Mouse (Mus musculus) T-helper 2 cell (primary cell): Measurements from ENCODE around the gene Epb41.

Source experiments
- in situ Hi-C: fragments of 300-600 bp; cut with MboI, MseI; formaldehyde crosslinking; loops from one replicate; pipeline ENCODE4 v1.15.1; 2025; ENCODE audit warnings: high pct_unique_total_duplicates

Gene Epb41

DNA sequence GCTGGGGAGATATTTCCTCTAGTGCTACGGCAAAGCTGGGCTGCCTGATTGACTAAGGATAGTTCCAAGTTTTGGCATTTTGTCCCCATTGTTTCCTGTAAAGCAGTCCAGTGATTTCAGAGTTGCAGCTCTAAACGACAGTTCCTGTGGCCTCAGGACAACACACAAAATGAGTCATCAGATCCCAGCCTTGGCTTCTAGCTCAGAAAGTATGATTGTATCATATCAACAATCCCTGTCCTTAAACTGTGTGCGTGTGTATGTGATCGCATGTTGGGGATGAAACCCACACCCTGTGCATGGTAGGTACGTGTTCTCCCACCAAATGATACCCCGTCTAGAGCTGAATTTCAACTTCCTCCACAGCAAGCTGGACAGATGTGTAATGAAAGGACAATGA lies 146.0 kb downstream of the Epb41 start:
- in situ Hi-C loops: no loop called here

DNA sequence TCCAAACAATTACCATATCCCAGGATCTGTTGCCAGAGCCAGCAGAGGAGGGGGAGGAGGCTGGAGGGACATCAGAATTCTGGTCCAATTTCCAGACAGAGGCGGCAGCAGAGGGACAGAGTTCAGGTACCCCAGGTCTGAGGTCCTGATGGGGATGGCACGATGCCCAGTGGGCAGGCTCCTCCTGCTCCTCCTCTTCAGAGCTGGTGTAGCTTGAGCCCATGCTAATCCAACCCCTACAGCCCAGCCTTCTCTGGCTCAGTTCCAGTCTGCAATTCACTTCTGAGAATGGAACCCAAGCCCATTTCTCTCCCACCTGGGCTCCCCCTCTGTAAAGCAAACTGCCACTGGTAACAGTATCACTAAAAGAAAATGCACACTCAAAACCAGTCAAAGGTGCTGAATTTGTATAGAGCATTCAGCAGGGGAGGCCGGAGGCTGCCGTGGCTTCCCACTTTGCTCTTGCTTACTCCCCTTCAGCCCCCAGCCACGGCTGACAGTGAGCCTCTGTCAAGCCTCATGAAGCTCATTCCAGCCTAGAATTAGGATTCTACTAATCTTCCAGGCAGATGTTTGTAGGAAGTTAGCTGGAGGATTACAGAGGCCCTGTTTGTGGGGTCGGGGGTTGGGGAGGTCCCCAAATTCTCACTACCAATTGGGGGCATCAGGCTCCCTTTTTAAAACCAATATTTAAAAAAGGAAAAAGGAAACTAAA lies 150.9 kb downstream of the Epb41 start:
- in situ Hi-C loops: no loop called here

DNA sequence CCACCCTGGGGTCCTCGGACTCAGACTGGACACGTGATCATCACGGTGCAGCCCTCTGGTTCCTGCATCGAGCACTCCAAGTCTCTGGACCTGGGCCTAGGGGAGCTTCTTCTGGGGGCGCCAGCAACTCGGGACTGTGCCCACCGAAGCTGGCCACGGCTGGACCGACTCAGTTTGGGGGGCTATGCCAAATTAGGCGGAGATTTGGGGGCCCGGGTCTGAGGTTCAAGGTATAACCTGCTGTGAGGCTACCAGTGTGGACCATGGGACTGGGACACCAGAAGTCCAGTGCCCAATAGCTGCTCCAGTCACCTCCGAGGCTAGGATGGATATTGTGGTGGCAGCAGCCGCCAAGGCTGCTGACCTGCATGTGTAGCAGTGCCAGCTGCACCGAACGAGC lies 152.7 kb downstream of the Epb41 start:
- in situ Hi-C loops: no loop called here

DNA sequence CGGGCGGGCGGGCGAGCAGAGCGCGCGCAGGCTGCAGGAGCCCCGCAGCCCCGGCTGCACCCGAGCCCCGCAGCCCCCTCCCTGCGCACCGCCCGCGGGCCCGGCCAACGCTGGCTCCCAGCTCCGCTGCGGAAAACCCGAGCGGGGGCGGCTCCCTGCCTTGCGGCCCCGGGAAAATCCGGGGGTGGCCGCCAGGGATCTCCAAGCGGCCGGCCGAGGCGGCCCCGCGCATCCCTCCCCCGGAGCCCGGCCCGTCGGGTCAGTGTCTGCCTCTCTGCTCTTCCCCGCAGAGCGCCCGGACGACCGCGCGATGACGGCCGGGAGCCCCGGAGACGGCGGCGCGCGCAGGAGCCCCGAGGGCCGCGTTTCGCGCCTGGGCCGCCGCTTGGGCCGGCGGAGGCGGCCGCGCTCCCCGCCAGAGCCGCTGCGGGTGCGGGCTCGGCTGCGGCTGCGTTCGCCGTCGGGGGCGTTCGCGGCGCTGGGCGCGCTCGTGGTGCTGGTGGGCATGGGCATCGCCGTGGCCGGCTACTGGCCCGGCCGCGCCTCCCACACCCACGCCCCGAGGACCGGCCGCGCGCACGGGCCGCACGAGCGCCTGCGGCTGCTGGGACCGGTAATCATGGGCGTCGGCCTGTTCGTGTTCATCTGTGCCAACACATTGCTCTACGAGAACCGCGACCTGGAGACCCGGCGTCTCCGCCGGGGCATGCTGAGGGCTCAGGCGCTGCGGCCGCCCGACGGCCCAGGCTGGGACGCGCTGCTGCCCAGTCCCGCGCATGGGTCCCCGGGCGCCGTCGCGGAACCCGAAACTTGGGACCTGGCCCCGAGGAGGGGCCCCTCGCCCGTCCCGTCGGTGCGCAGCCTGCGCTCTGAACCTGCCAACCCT lies 153.4 kb downstream of the Epb41 start, which contains the start of gene Tmem200b:
TSS of gene Tmem200b (plus strand) at position 311 of the 886 bp plus-strand sequence.
- in situ Hi-C loops: no loop called here

DNA sequence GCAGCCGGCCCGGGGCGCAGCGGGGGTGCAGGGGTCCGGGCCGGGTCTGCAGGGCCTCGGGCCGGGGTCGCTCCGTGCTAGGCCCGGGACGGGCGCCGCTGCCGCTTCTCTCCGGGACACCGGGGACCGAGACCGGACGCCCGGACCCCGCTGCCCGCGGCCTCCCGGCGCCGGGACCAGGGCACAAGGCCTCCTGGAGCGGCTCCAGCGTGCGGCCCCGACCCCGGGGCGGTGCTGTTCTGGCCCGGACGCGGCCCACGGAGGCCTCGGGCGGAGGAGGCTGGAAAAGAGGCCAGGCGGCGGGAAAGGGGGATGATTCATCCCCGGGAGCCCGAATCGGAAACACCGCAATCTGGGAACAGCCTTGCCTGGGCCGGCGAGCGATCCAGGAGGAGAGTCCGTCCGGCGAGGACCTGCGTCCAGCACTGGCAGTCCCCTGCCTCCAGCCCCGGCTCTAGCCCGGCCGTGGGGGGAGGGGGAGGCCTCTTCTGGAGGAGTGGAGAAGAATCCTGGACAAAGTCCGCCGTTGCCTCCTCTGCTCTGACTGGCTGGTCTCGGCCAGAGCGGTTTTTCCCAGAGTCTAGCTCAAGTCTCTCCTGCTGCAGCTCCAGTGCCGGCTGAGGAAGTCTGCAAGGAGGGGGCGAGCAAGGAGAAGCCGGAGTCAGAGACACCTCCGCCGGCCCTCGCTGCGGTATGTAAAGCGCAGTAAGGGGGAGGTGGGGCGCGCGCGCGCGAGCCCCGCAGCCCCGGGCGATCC lies 154.3 kb downstream of the Epb41 start:
- in situ Hi-C loops: no loop called here

DNA sequence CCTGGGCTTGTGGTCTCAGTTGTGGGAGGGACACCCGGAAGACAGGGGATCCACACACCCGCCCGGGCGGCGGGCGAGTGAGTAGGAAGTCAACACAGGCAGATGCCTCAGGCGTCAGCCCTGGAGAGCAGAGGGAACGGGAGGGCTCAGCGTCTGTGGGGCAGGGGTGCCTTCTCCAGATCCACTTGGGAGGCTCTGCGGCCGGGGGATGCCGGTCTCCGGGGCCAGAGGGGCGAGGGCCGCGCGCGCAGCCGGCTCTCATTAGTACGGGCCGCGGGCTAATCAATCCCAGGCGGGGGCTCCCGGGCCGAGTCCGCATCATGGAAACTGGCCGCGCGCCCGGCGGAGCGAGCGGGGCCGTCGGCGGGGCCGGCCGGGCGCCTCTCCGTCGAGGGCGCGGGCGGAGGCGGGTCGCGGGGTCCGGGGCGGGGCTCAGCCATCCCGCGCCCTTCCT lies 155.0 kb downstream of the Epb41 start:
- in situ Hi-C loops: no loop called here

DNA sequence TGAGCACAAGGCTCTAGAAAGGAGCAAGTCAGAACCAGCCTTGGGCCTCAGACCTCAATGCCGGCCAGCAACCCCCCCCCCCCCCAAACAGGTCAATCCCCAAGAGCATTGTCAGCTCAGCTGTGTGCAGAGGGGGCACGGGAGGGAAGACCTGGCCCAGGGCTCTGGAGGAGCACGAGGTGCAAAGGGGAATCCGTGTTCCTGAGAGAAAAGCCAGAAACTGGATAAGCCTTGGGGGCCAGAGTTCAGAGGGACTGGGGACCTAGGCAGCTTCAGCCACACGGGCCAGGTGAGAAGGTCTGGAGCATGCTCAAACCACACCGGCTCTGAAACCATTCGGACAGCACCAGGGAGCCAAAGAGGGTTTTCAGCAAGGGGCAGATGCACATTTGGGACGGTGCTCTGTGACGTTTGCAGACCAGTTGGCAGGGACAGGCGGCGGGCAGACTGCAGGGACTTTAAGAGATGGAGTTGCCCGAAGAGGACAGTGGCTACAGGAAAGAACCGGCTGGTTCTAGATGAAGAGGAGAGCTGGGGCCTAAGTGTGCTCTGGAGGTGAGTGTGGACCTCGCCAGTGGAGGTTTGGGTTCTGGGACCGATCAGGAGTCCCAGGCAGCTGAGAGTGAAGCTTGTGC lies 155.5 kb downstream of the Epb41 start:
- in situ Hi-C loops: no loop called here

DNA sequence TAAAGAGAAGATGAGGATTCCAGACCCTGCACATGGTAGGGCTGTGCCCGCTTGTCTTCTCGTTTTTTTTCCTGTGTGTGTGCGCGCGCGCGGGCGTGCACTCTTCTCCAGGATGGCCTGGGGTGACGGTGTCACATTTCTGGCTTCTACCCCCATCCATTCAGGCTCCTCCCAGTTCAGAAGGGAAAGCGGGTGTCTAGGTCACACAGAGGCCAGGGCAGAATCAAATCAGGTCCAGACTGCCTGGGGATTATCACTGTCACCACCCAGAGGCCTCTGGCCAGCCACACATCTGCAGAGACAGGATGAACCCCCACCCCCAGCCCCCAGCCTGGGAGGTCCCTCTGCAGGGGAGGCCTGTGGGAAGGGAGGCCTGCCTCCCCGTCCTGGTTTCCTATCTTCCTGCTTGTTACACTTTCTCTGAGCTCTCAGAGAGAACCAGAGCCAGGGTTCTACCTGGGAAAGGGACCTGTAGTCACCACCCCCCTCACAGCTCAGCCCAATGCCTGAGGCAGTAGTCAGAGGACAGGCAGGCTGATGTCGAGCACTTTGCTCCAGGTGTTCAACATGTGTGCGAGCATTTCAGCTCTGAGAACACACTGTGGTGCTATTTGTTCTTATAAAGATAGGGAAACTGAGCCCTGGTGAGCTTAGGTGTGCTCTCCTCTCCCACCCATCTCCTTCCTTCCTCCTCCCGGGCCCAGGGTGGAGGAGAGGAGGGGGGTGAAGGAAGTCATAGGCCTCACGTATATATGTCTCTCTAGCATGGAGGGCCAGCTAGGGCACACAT lies 156.2 kb downstream of the Epb41 start:
- in situ Hi-C loops: no loop called here

DNA sequence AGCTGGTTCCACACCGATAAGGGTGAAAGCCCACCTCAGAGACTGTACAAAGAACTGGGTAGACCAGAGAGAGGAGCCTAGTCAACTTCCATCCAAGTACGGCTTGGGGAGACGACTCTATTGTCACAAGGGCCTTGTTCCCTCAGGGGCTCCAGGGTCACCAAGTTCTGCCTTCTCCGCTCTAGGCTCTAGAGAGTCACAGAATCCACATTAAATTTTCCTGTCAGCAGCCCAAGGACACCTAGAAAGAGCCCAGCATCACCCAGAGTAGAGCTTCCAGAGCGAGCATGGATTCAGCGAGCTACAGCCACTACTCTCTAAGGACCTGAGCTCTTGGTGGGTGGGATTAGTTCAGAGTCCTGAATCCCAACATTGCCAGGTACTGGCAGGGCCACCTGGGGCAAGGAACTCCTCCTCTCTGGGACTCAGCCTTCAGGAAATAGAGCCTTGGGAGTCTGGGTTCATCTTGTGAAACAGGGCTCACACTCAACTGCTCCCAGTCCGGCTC lies 157.0 kb downstream of the Epb41 start:
- in situ Hi-C loops: no loop called here

DNA sequence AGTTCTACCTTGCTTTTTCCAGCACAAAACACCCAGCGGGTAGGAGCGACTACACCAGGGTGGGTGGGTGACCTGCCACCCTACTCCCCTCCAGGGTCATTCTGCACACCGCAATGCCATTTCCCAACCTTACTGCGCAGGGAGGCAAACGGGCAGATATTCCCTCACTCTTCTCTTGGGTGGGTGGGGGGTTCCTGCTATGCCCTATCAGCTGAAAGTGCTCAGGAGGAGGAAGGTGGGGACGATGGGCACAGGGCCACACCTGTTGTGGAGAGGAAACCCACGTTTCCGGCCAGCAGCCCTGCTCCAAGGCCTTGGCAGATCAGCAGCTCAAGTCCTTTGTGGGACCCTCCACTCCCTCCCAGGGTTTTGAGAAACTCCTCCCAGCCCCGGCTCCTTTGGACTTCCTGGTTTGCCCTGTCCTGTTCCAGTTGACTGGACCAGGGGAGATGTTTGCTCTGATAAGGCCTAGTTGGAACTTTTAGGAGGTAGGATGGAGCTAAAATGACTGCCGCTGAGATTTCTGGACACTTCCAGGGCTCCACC lies 158.0 kb downstream of the Epb41 start:
- in situ Hi-C loops: no loop called here

DNA sequence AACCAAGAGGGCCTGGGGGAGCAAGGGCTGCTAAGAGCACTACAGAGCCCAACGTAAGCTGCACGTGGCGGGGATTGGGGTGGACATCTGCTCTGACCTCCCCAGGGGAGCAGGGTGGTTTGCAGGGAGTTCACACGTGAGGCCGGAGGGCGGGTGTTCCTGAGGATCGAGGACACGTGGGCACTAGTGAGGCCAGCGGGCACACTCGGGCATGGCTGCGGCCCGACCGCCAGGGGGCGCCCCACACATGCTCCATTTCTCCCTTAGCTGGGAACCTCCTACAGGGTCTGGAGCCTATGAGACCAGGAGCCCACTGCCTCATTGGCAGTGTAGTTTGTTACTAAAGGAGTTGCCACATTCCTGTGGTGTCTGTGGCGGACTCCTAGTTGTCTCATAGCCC lies 158.7 kb downstream of the Epb41 start:
- in situ Hi-C loops: no loop called here

DNA sequence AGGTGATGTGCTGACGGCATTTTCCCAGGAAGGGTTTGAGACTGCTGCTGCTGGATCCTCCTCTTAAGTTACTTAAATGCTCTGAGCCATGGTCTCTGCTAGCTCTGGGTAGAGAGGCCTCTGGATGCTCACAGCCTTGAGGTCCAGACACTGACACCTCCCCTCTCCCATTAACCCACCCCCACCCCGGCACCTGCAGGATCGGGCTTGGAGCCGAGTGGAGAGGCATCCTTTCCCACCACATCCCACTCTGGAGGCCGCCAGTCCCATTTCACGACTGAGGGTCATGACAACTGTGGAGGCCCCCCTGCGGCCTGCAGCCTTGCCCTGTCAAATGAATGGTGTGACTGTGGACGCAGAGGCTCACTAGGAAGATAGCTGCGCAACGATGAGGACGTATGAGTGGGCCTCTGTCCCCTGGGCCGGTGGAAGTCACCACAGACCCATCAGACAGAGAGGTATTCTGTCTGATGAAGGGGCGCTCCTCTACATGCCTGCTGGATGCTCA lies 159.2 kb downstream of the Epb41 start:
- in situ Hi-C loops: no loop called here

DNA sequence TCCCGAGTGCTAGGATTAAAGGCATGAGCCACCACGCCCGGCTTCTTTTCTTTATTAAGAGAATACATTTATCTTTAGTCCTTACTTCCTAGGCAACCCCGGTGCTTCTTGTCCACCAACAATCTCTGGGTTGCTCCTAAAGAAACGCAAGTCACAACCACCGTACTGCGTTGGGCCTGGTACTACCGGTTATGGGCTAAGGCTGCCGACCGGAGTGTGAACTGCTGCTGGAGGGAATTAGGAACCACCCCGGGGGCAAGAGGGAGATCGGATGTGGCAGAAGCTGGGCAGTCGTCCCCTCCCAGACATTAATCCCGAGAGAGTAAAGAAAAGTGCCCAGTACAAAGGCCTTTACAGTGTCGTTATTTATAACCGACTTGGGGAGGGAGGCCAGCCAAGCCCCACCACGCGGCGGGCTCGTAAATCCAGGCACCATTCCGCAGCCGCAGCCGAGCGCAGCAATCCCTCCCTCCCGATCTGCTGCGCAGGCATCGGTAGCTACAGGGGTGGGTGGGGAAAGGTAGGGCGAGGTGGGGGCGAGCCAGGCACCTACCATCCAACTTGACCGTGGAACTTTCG lies 160.1 kb downstream of the Epb41 start:
- in situ Hi-C loops: no loop called here

DNA sequence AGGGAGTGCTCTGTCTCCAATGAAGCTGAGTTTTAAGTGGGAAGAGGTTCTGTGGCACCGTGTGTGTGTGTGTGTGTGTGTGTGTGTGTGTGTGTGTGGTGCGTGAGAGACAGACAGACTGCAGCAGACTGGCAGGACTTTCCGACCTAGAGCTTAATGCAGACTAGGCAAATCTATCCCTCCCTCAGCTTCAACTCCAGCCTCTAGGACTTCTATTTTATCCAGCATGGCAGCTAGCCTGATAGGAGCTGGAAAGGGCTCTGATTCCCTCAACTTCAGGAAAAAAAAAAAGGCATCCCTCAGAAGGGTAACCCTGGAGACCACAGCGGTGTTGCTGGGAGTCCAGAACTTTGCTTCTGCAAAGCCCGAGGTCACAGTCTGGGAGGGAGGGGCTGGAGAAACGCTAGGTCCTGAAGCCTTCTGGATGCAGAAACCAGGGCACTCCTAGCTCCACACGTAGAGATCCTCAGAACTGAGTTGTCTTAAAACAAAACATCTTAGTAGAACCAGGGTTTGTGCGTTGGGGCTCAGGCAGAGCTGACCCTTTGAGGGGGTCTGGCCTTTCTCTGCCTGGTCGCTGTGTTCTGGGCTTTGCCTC lies 161.0 kb downstream of the Epb41 start:
- in situ Hi-C loops: no loop called here

DNA sequence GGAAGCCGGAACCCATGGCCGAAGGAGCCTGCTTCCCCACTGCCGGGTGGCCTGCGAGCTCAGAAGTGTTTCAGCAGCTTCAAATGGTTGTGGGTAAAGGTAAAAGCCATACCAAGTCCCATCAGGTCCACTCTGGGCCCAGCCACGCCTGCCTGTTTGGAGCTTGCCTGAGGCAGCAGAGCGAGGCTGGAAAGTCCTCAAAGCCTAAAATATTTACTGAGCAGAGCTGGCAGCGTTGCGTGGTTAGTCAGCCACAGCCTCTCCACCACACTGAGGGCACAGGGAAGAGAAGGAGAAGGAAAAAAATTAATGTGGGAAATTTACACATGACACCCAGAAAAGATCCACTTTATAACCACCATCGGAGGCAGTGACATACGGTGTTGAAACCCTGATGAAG lies 161.6 kb downstream of the Epb41 start:
- in situ Hi-C loops: no loop called here

DNA sequence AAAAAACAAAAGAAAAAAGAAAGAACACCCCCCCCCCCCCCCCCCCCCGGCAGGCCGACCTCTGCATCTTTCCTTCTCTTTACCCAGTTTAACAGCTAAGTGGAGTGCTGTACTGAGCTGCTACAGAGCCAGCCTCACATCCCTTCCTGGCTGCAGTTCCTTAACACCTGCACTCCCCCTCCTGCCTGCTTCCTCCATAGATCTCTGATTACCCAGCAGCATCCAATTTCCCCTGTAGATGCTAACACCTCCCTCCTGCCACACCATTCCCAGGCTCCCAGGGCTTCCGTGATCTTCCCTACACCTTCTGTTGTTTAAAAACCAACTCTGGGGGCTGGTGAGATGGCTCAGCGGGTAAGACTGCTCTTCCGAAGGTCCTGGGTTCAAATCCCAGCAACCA lies 163.6 kb downstream of the Epb41 start:
- in situ Hi-C loops: no loop called here

DNA sequence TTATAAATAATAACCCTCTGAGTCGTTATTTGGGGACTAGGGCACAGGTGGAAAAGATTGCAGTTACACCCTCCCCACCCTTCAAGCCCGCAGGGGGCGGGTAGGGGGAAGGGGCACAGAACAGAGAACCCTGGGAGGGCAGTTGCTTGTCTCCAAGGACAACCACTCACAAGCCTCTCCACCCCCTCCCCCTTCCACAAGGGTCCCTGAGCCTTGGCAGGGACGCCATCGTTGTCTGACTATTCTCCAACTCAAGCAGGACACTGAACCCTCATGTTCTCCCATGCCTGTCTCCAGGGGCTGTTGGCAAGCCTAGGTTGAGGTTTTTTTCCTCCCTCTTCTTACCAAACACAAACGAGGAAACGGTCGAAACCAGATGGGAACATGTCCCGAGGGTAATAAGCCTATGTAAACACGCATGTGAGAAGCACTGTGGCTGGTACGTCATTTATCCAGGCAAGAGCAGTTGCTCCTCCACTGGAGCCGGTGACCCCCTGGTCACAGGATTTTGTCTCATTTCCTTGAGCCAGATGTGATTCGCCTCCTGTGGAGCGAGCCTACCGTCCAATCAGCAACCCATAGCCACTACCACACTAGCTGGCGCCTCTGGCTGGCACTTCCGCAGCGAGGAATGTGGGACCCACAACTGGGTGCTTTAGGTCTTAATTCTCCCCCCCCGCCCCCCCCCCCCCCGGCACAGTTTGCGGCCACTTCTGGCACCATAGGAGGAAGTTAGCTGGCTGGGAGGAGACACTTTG lies 164.7 kb downstream of the Epb41 start:
- in situ Hi-C loops: no loop called here

DNA sequence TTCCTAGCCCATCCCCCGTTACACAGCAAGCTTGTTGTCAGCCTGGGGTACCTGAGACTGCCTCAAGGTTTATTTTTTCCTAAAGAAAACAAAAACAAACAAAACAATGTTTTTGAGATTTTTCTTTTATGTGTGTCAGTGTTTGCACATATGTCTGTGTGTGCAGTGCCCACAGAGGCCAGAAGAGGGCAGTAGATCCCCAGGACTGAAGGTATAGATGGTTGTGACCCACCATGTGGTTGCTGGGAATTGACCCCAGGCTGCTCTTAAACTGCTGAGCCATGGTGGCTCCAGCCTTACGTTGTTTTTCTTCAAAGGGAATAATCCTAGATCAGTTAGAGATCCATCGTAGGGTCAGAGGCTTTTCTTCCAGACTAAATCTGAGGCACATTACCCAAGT lies 167.2 kb downstream of the Epb41 start:
- in situ Hi-C loops: no loop called here

DNA sequence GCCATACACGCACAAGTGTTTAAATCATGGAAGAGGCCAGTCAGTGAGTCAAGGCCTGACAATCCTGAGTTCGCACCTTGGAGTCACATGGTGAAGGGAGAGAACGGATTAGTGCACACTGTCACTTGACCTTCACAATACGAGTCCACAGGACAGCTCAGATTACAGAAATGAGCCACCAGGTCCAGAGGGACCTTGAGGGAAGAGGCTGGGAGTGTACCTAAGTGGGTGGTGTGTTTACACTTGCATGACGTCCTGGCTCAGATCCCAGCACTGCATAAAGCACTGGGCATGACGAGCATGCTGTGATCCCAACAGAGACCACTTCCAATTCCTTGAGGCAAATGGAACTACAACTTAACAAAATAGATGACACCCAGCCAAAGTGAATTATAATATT lies 168.7 kb downstream of the Epb41 start:
- in situ Hi-C loops: no loop called here
